Mouse (Mus musculus) bone marrow macrophage, adult 2 months (primary cell): ENCODE results near the gene Rec114.

ENCODE experiments used
- CTCF ChIP-seq: IDR thresholded peaks from 2 replicates; pipeline ENCODE4 v1.5.1; 2012; ENCODE audit warnings: low read depth, mild to moderate bottlenecking, low read length, moderate library complexity
- POLR2A ChIP-seq: IDR thresholded peaks from 2 replicates; pipeline ENCODE4 v1.6.1; 2012; ENCODE audit warnings: mild to moderate bottlenecking, low read depth, low read length, borderline replicate concordance

GRCm38 (mm10) chr9:58758754-58759153, 15.0 kb upstream of the Rec114 start:
- TF ChIP-seq CTCF (no peak), POLR2A (no peak)
